Mouse (Mus musculus) liver, embryonic 14.5 days (tissue): ENCODE measurements around the gene Gm21731. TPM values are rescaled to one million over a fixed set of nuclear protein-coding genes. Genes with fewer than 3 reads are reported as not detected.

Experiments used
- ATAC-seq: fragments of 200-750 bp; cut with Nextera tagmentation; 2 replicates; pipeline ENCODE4 v1.8.0; 2017; ENCODE audit warnings: moderate number of reproducible peaks, mild to moderate bottlenecking, moderate library complexity; ENCODE audit not compliant: insufficient read depth
- DNase-seq, 3 experiments: peaks; one replicate each; pipeline ENCODE4 v3.0.0-alpha.2; 2012 to 2013; ENCODE audit warnings: low read depth in 3 of 3, low spot score in 3 of 3
- H3K27ac ChIP-seq: fragments of 300-500 bp; sonication (generic); 2 replicates; pipeline ENCODE4 v1.5.1; 2014; ENCODE audit warnings: moderate library complexity, mild to moderate bottlenecking, control low read depth, inconsistent platforms
- H3K27me3 ChIP-seq: fragments of 300-500 bp; sonication (generic); 2 replicates; pipeline ENCODE4 v1.6.1; 2014; ENCODE audit warnings: mild to moderate bottlenecking, low read length, moderate library complexity; ENCODE audit not compliant: control insufficient read depth, insufficient read depth
- H3K36me3 ChIP-seq: fragments of 300-500 bp; sonication (generic); replicated peaks from 2 replicates; pipeline ENCODE4 v1.6.1; 2014; ENCODE audit warnings: low read depth; ENCODE audit not compliant: control insufficient read depth, insufficient read depth
- H3K4me1 ChIP-seq, 2 experiments: fragments of 200-500 bp in 1 of 2; fragments of 300-500 bp in 1 of 2; sonication (generic) in 1 of 2; replicated peaks; 2 replicates each; pipeline ENCODE4 v1.6.1; 2012 to 2014; ENCODE audit warnings: antibody characterized with exemption in 1 of 2, inconsistent platforms in 1 of 2, low read length in 1 of 2; ENCODE audit not compliant: control insufficient read depth in 2 of 2, insufficient read depth in 2 of 2
- H3K4me2 ChIP-seq: fragments of 300-500 bp; sonication (generic); 2 replicates; pipeline ENCODE4 v1.6.1; 2014; ENCODE audit warnings: low read depth, mild to moderate bottlenecking, control low read depth, moderate library complexity
- H3K4me3 ChIP-seq, 2 experiments: fragments of 200-500 bp in 1 of 2; fragments of 300-500 bp in 1 of 2; sonication (generic) in 1 of 2; 2 replicates each; pipeline ENCODE4 v1.5.1; 2012 to 2014; ENCODE audit warnings: low read depth in 2 of 2, low read length in 2 of 2, mild to moderate bottlenecking in 2 of 2, control low read depth in 1 of 2, inconsistent platforms in 1 of 2, moderate library complexity in 1 of 2; ENCODE audit not compliant: insufficient read depth in 1 of 2
- H3K9ac ChIP-seq: fragments of 300-500 bp; sonication (generic); replicated peaks from 2 replicates; pipeline ENCODE4 v1.6.1; 2014; ENCODE audit warnings: mild to moderate bottlenecking, control low read depth, moderate library complexity
- H3K9me3 ChIP-seq: fragments of 300-500 bp; sonication (generic); 2 replicates; pipeline ENCODE4 v1.6.1; 2016; ENCODE audit warnings: low read length, mixed read lengths; ENCODE audit not compliant: control insufficient read depth
- CTCF ChIP-seq: IDR thresholded peaks from 2 replicates; pipeline ENCODE4 v1.5.1; 2016; ENCODE audit warnings: antibody characterized with exemption, low read depth, control low read depth
- WGBS: fragments of 180-500 bp; shearing (Covaris S2); extraction: QIAGEN DNeasy Blood & Tissue Kit; methylation state at CpG from one replicate; pipeline ENCODE4 v1.1.7; 2014; ENCODE audit not compliant: insufficient replicate concordance; 5-methylcytosine and 5-hydroxymethylcytosine counted together
- polyA plus RNA-seq, 2 experiments: library from polyadenylated mRNA; depleted of rRNA in 1 of 2; stranded (reverse) in 1 of 2; unstranded in 1 of 2; fragments of >200 nt; fragmentation: Nextera tagmentation in 1 of 2; extraction: Ambion mirVana in 1 of 2; gene quantifications; 2 replicates each; pipeline versions ENCODE4 v1.2.1 to v1.2.3; 2012 to 2014

Gene Gm21731
- polyA plus RNA-seq, 2 experiments, result not detected

DNA sequence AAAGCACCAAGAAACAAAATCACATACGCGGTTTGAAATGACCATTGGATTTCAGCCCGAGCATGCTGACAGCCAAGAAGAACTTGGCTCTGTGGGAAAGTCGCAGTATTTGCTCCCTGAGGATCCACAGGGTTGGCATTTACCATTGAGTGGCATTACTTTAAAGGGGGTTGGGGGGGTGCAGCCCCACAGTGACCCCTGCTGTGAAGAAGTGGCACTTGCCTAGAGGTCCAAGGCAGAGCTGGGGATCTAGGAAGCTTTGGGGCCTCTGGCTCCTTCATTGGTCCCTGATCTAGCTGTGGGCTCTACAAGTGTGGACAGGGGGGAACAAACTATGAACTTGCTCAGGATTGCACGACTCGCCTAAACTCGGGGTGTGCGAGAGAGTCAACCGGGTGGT is 39.9 kb downstream of the Gm21731 start:
- ATAC-seq, result no peak
- 69% methylated on average over 9 of the region's 9 CpGs for WGBS
- no peak overlapping the region for H3K4me2 ChIP-seq
- no peaks in the 10 kb centered on the region for H3K27me3 ChIP-seq
- H3K4me1 ChIP-seq, result no peaks in the 10 kb centered on the region
- H3K9me3 ChIP-seq, result no peaks in the 10 kb centered on the region
- no peak for DNase-seq
- no peaks in the 10 kb centered on the region for H3K36me3 ChIP-seq
- H3K27ac ChIP-seq, result no peak overlapping the region
- no peak overlapping the region for H3K9ac ChIP-seq
- no peak overlapping the region for H3K4me3 ChIP-seq
- TF ChIP-seq CTCF, result no peak

Other genes with a start within 250 kb of the Gm21731 start
- not detected in 2 replicates for gene Gm36079, start 212.1 kb upstream of the Gm21731 start, polyA plus RNA-seq (2012; rRNA removed)
- gene Gm36079, start 212.1 kb upstream of the Gm21731 start, polyA plus RNA-seq (2014; fragmentation: Nextera tagmentation; extraction: Ambion mirVana), result not detected in 2 replicates
- 0.06 and 0.08 TPM in 2 replicates for gene Gm21188, start 186.9 kb upstream of the Gm21731 start, polyA plus RNA-seq (2012; rRNA removed)
- gene Gm21188, start 186.9 kb upstream of the Gm21731 start, polyA plus RNA-seq (2014; fragmentation: Nextera tagmentation; extraction: Ambion mirVana), result 0.34 TPM in 1 of 2 replicates, not detected in the other
- gene Gm20767, start 98.9 kb upstream of the Gm21731 start, polyA plus RNA-seq (2012; rRNA removed), result not detected in 2 replicates
- not detected in 2 replicates for gene Gm20767, start 98.9 kb upstream of the Gm21731 start, polyA plus RNA-seq (2014; fragmentation: Nextera tagmentation; extraction: Ambion mirVana)
- gene Gm21818, start 66.7 kb upstream of the Gm21731 start, polyA plus RNA-seq (2012; rRNA removed), result not detected in 2 replicates
- gene Gm21818, start 66.7 kb upstream of the Gm21731 start, polyA plus RNA-seq (2014; fragmentation: Nextera tagmentation; extraction: Ambion mirVana), result not detected in 2 replicates
- not detected in 2 replicates for gene Gm21762, start 23.2 kb upstream of the Gm21731 start, polyA plus RNA-seq (2012; rRNA removed)
- not detected in 2 replicates for gene Gm21762, start 23.2 kb upstream of the Gm21731 start, polyA plus RNA-seq (2014; fragmentation: Nextera tagmentation; extraction: Ambion mirVana)
- not detected in 2 replicates for gene AF067061, start 24.0 kb downstream of the Gm21731 start, polyA plus RNA-seq (2012; rRNA removed)
- not detected in 2 replicates for gene AF067061, start 24.0 kb downstream of the Gm21731 start, polyA plus RNA-seq (2014; fragmentation: Nextera tagmentation; extraction: Ambion mirVana)
- 0.17 and 0.36 TPM in 2 replicates for gene BC147527, start 61.3 kb downstream of the Gm21731 start, polyA plus RNA-seq (2012; rRNA removed)
- 0.29 and 0.44 TPM in 2 replicates for gene BC147527, start 61.3 kb downstream of the Gm21731 start, polyA plus RNA-seq (2014; fragmentation: Nextera tagmentation; extraction: Ambion mirVana)
- gene Tcstv3, start 77.8 kb downstream of the Gm21731 start, polyA plus RNA-seq (2012; rRNA removed), result not detected in 2 replicates
- gene Tcstv3, start 77.8 kb downstream of the Gm21731 start, polyA plus RNA-seq (2014; fragmentation: Nextera tagmentation; extraction: Ambion mirVana), result not detected in 2 replicates